Comparison of ENCODE assay signal across 23 mouse cellular contexts in the genomic region with DNA sequence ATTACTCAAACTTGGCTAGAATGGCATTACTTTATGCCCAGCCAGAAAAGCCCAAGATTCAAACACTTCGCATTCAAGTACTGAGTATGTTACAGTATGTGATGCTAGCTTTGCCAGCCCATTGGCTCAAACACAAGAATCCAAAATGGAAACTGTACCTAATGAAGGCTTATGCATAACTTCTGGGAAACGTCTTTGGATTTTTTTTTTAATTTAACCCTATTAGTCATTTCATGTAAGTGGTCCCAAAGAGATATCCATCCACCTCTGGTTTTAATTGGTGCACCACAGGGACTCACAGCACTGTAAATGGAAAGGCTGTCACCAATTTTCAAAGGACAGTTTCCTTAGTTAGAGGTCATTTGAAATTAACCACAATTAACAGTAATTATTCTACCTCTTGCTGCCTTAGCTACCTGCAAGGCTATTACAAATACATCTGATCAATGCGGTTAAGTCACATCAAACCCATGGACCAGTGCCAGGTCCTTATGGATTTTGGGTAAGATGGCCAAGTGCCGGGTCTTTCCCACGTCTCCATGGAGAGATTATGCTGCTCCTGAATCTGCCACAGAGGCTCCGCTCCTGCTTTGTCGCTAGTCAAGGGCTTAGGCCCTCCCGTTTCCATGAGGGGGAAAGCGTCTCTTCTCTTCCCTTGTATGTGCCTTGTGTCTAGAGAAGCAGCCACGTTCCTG.
DNase-seq lines count a peak whose midpoint lies in the region; ATAC-seq and TF ChIP-seq lines count a peak whose summit lies in the region.
"Had no signal": no experiment of that assay in that cellular context is flagged by ENCODE, and none has a peak within 500 bp of the region (broad histone marks: within the 10 kb centered on the region; RNA-seq: fewer than 3 reads in every experiment).

No protein-coding gene starts in this region.

- no peaks in the 10 kb centered on the region for H3K9me3 ChIP-seq in forebrain, embryonic 14.5 days (replicated peaks; ENCODE audit: control insufficient read depth, low read length)
- no peaks in the 10 kb centered on the region for H3K9me3 ChIP-seq in forebrain, embryonic 12.5 days
- no peaks in the 10 kb centered on the region for H3K9me3 ChIP-seq in forebrain, embryonic 16.5 days (ENCODE audit: control insufficient read depth, low read length)
- no peaks in the 10 kb centered on the region for H3K9me3 ChIP-seq in forebrain, embryonic 13.5 days (replicated peaks)
- no peaks in the 10 kb centered on the region for H3K9me3 ChIP-seq in hindbrain, postnatal 0 days (ENCODE audit: low read length)
- no peaks in the 10 kb centered on the region for H3K9me3 ChIP-seq in hindbrain, embryonic 11.5 days (ENCODE audit: control insufficient read depth, low read length)
- H3K9me3 ChIP-seq: G1E had no signal

- H3K4me2 ChIP-seq in forebrain, embryonic 14.5 days (ENCODE audit: low read length) = no peak overlapping the region
- no peak overlapping the region for H3K4me2 ChIP-seq in forebrain, embryonic 12.5 days
- no peak overlapping the region for H3K4me2 ChIP-seq in forebrain, embryonic 16.5 days (ENCODE audit: low read length)
- no peak overlapping the region for H3K4me2 ChIP-seq in forebrain, embryonic 13.5 days
- no peak overlapping the region for H3K4me2 ChIP-seq in hindbrain, postnatal 0 days (ENCODE audit: low read depth, low read length)
- H3K4me2 ChIP-seq in hindbrain, embryonic 11.5 days (replicated peaks; ENCODE audit: low read depth, low read length) = no peak overlapping the region

- peak; percentile 64 for DNase-seq in forebrain, embryonic 14.5 days (ENCODE audit: low spot score)
- DNase-seq in hindbrain, postnatal 0 days (ENCODE audit: low spot score) = peak; percentile 12
- no peak for DNase-seq in hindbrain, embryonic 11.5 days (ENCODE audit: low spot score)
- DNase-seq in brain, embryonic 14.5 days (ENCODE audit: low read depth) = peak; percentile 70
- DNase-seq in right cerebral cortex, postnatal 10 days (ENCODE audit: low spot score in 2 of 2) = no peak
- DNase-seq: adrenal gland, adult 2 months; adrenal gland, adult 8-10 months; adrenal gland, postnatal 10 days; adrenal gland, postnatal 14 days; adrenal gland, postnatal 25 days; adrenal gland, postnatal 36 days; B cell, adult 2 months; cerebellum, adult 11 months; cerebellum, adult 11-12 months; cerebellum, adult 18-20 months had no signal

- no peak for TF ChIP-seq POLR2A in brain, embryonic 14.5 days (IDR thresholded peaks at IDR 0.05; ENCODE audit: borderline replicate concordance, extremely low read depth, insufficient read depth, insufficient read length, poor library complexity, severe bottlenecking)

- ATAC-seq in forebrain, embryonic 14.5 days = no peak
- ATAC-seq in forebrain, embryonic 12.5 days (ENCODE audit: low FRiP score) = no peak
- peak; percentile 47; the same call in 1 of the 2 replicates for ATAC-seq in forebrain, embryonic 16.5 days
- ATAC-seq in forebrain, embryonic 13.5 days = no peak
- no peak for ATAC-seq in hindbrain, postnatal 0 days
- no peak for ATAC-seq in hindbrain, embryonic 11.5 days (ENCODE audit: low FRiP score)
- ATAC-seq: activated CD4-positive, CD25-positive, alpha-beta regulatory T cell, adult 4 months; CD4-positive, CD25-positive, alpha-beta regulatory T cell, adult 4 months; Patski had no signal

- H3K9ac ChIP-seq in forebrain, embryonic 14.5 days (ENCODE audit: low read length) = no peak overlapping the region
- no peak overlapping the region for H3K9ac ChIP-seq in forebrain, embryonic 12.5 days
- no peak overlapping the region for H3K9ac ChIP-seq in forebrain, embryonic 16.5 days (replicated peaks; ENCODE audit: low read depth, low read length)
- no peak overlapping the region for H3K9ac ChIP-seq in forebrain, embryonic 13.5 days
- no peak overlapping the region for H3K9ac ChIP-seq in hindbrain, postnatal 0 days (replicated peaks; ENCODE audit: low read length)
- H3K9ac ChIP-seq in hindbrain, embryonic 11.5 days (ENCODE audit: low read depth, low read length) = no peak overlapping the region

- H3K36me3 ChIP-seq in forebrain, embryonic 14.5 days (ENCODE audit: control insufficient read depth, insufficient read depth, low read length) = no peaks in the 10 kb centered on the region
- H3K36me3 ChIP-seq in forebrain, embryonic 12.5 days (replicated peaks) = no peaks in the 10 kb centered on the region
- H3K36me3 ChIP-seq in forebrain, embryonic 16.5 days (ENCODE audit: control insufficient read depth, insufficient read depth) = no peaks in the 10 kb centered on the region
- H3K36me3 ChIP-seq in forebrain, embryonic 13.5 days (ENCODE audit: poor library complexity, severe bottlenecking) = no peaks in the 10 kb centered on the region
- H3K36me3 ChIP-seq in hindbrain, postnatal 0 days (ENCODE audit: insufficient read depth, low read length) = no peaks in the 10 kb centered on the region
- H3K36me3 ChIP-seq in hindbrain, embryonic 11.5 days (ENCODE audit: control insufficient read depth, insufficient read depth, low read length) = no peaks in the 10 kb centered on the region
- H3K36me3 ChIP-seq: G1E had no signal

- no peaks in the 10 kb centered on the region for H3K4me1 ChIP-seq in forebrain, embryonic 14.5 days (ENCODE audit: control insufficient read depth, insufficient read depth, low read length)
- no peaks in the 10 kb centered on the region for H3K4me1 ChIP-seq in forebrain, embryonic 12.5 days
- H3K4me1 ChIP-seq in forebrain, embryonic 16.5 days (replicated peaks; ENCODE audit: control insufficient read depth, insufficient read depth, low read length) = no peaks in the 10 kb centered on the region
- H3K4me1 ChIP-seq in forebrain, embryonic 13.5 days = no peaks in the 10 kb centered on the region
- H3K4me1 ChIP-seq in hindbrain, postnatal 0 days (ENCODE audit: insufficient read depth, low read length) = no peaks in the 10 kb centered on the region
- no peaks in the 10 kb centered on the region for H3K4me1 ChIP-seq in hindbrain, embryonic 11.5 days (replicated peaks; ENCODE audit: control insufficient read depth, insufficient read depth, low read length)

- TF ChIP-seq CTCF in hindbrain, postnatal 0 days (IDR thresholded peaks at IDR 0.05; ENCODE audit: low read depth) = no peak
- no peak for TF ChIP-seq CTCF in brain, embryonic 14.5 days (IDR thresholded peaks at IDR 0.05; ENCODE audit: borderline replicate concordance, extremely low read depth, insufficient read depth, insufficient read length)

- 0 out of 2 replicates have a peak, but pooled peaks cover 2% of the 10 kb centered on the region for H3K27me3 ChIP-seq in forebrain, embryonic 14.5 days (replicated peaks; ENCODE audit: control insufficient read depth, insufficient read depth, low read length)
- H3K27me3 ChIP-seq in forebrain, embryonic 12.5 days = 0 out of 2 replicates have a peak, but pooled peaks cover 3% of the 10 kb centered on the region
- 0 out of 2 replicates have a peak, but pooled peaks cover 3% of the 10 kb centered on the region for H3K27me3 ChIP-seq in forebrain, embryonic 16.5 days (replicated peaks; ENCODE audit: control insufficient read depth, insufficient read depth, low read length)
- H3K27me3 ChIP-seq in forebrain, embryonic 13.5 days = 0 out of 2 replicates have a peak, but pooled peaks cover 7% of the 10 kb centered on the region
- no peaks in the 10 kb centered on the region for H3K27me3 ChIP-seq in hindbrain, postnatal 0 days (ENCODE audit: insufficient read depth, low read length)
- no peaks in the 10 kb centered on the region for H3K27me3 ChIP-seq in hindbrain, embryonic 11.5 days (ENCODE audit: control insufficient read depth, insufficient read depth, low read length)
- H3K27me3 ChIP-seq: CH12.LX had no signal

- H3K27ac ChIP-seq in forebrain, embryonic 14.5 days (ENCODE audit: low read depth, low read length) = no peak overlapping the region
- H3K27ac ChIP-seq in forebrain, embryonic 12.5 days = no peak overlapping the region
- no peak overlapping the region for H3K27ac ChIP-seq in forebrain, embryonic 16.5 days (ENCODE audit: low read length)
- H3K27ac ChIP-seq in forebrain, embryonic 13.5 days = no peak overlapping the region
- H3K27ac ChIP-seq in hindbrain, postnatal 0 days = no peak overlapping the region
- H3K27ac ChIP-seq in hindbrain, embryonic 11.5 days (ENCODE audit: low read depth, low read length) = no peak overlapping the region

- H3K4me3 ChIP-seq in forebrain, embryonic 14.5 days (ENCODE audit: low read depth, low read length) = no peak overlapping the region
- H3K4me3 ChIP-seq in forebrain, embryonic 12.5 days (replicated peaks) = no peak overlapping the region
- H3K4me3 ChIP-seq in forebrain, embryonic 16.5 days (replicated peaks; ENCODE audit: low read length) = no peak overlapping the region
- H3K4me3 ChIP-seq in forebrain, embryonic 13.5 days = no peak overlapping the region
- no peak overlapping the region for H3K4me3 ChIP-seq in hindbrain, postnatal 0 days (ENCODE audit: low read length)
- H3K4me3 ChIP-seq in hindbrain, embryonic 11.5 days (ENCODE audit: low read depth, low read length) = no peak overlapping the region

- WGBS in forebrain, embryonic 14.5 days = 34% methylated on average over 10 of the region's 10 CpGs
- 73% methylated on average over 10 of the region's 10 CpGs for WGBS in forebrain, embryonic 12.5 days
- WGBS in forebrain, embryonic 16.5 days = 44% methylated on average over 10 of the region's 10 CpGs
- WGBS in forebrain, embryonic 13.5 days = 57% methylated on average over 10 of the region's 10 CpGs
- WGBS in hindbrain, postnatal 0 days = 49% methylated on average over 10 of the region's 10 CpGs
- 81% methylated on average over 10 of the region's 10 CpGs for WGBS in hindbrain, embryonic 11.5 days

Comparison
In these comparisons a context has a peak if more than half of its experiments do, and no peak if none do; other contexts are left out.
1. DNase-seq: peak in forebrain, embryonic 14.5 days (single experiment), hindbrain, postnatal 0 days (single experiment) and brain, embryonic 14.5 days (single experiment); none in hindbrain, embryonic 11.5 days (single experiment) and right cerebral cortex, postnatal 10 days (0 of 2).